Mouse (Mus musculus) urinary bladder, postnatal 36 days (tissue): ENCODE results near the gene Gan.
A peak's percentile ranks its signal among the peaks of the same experiment; 100 is the strongest.

Source experiments
- DNase-seq, 2 experiments: peaks; one replicate each; pipeline ENCODE4 v3.0.0; 2022; ENCODE audit warnings: low spot score in 2 of 2, mixed read lengths in 1 of 2

The Gan gene

GRCm38 (mm10) chr8:117156866-117157768 is 818 bp upstream of the Gan start:
- DNase-seq: no peak

DNA sequence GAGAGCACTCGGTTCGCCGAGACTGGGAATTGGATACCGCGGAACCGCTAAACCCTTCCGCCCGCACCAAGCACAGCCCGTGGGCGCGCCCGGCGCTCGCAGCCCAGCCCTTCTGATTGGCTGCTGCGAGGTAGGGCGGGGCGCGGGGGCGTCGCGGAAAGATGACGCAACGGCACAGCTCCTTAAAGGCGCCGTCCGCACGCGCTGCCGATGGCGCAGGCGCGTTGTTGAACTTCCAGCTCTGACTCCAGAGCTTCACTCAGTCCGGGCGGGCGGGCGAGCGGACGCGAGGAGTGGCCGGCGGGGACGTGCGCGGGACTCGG is 205 bp upstream of the Gan start:
- peak; percentile 95 to 96 for DNase-seq

DNA sequence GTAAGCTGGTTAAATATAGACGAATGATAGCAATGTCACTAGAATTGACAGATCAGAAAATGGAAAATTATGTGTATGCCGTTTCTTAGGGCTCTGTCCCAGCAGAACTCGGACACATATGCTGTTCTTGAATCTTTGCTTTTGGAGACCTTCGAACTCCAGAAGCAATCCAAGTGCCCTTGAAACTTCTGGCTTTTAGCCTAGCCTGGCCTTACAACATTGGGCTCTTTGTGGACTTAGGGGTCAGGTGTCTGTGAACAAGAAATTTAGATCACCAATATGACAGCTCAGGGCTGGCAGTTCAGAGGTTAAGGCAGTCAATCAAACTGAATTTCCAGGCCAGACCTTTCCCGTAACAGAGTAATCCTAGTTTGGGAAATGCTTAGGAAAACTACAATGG is 1.1 kb downstream of the Gan start:
- DNase-seq: no peak

DNA sequence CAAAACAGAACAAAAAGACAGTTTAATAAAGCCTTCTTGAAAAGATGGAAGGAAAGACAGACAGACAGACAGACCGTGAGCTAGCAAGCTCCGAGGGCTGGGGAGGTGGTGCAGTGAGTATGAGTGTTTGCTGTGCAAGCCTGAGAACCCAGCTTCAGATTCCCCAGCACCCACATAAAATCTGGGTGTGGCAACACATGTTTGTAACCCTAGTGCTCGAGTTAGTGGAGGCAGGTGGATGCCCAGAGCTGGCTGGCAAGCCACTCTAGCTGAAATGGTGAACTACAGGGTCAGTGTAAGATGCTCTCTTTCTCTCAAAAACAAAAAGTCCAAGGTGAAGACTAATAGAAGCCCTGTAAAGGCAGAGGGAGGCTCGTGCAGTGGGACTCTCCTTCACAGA is 7.0 kb downstream of the Gan start:
- DNase-seq: no peak

DNA sequence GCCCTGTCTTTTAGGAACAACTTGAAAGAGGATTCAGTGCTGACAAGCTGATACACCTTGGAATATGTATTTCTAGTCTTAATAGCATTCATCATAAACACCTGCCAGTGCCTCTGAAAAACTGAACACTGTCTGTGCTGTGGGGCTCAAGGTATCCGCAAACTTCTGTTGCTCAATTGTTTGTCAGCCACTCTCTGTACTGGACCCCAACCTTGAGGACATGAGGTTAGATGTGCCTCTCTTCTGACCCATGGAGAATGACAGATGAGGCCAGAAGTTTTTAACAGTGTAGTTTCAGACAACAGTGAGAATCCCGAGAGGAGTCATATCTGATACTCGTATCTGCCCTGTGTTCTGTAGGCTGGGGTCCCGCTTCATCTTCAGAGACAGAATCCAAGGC is 7.6 kb downstream of the Gan start:
- no peak for DNase-seq

GRCm38 (mm10) chr8:117166515-117166914 is 8.6 kb downstream of the Gan start:
- DNase-seq: no peak

DNA sequence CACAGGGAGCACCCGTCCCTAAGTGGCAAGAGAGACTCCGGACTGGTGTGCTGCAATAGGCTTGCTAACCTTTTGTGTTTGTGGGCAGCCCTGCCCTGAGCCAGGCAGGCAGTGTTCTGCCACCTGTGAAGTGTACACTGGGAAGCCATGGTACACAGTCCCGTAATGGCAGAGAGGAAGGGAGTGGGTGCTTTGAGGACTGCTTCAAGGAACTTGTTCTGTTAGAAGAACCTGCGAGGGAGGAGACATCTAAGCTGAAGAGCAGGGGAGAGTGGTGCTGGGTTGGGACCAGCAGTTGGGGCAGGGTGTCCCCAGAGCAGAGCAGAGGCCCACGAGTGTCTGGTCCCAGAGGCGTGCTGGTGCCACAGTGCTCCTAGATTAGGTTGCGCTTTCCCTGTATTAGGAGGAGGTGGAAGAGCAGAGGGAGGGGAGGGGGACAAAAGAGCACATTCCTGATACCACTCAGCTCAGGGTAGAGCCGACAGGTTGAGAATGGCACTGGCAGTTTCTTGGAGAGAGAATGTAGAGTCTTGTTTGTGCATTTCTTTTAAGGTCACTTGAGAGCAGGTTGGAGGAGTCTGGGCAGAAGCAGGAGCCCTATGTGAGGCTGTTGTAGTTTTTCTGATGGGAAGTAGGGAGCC is 9.4 kb downstream of the Gan start:
- DNase-seq: no peak

DNA sequence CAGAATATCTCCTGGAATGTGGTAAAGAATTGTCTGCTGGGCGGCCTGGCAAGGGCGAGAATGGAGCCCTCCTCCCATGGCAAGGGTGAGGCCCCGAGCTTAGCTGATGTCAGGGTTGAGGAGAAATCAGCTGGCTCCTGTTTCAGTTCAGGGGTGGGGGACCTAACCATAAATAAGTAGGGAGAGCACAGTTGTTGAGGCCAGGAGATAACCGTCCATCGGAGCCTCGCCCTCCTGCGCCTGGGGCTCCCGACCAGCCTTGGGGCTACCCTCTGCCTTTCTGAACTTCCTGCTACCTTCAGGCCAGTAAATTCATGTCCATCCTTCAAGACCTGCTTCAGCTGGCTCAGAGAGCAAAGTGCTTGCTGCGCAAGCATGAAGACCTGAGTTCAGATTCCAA is 10.4 kb downstream of the Gan start:
- DNase-seq: peak in 1 of 2 experiments; percentile 21

- no peak for DNase-seq
Measured at GRCm38 (mm10) chr8:117171826-117172225, 13.9 kb downstream of the Gan start.

DNA sequence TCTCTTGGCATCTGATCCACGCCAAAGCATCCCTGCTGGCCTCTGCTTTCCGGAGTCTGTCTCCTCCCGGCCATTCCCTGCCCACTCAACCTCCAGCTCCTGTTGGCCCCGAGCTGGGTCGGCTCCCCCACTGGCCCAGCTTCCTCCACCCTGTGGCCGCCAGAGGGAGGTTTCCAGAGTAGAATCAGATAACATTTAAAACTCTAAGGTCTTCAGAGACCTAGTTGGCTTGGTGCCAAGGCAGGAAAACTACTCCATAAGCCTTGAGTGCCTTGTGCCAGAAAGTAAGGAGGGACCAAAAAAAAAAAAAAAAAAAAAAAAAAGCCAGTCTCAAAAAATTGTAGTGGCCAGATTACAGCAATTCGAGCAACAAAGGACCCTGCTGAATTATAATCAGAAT is 15.0 kb downstream of the Gan start:
- DNase-seq: peak; percentile 37 to 48

DNA sequence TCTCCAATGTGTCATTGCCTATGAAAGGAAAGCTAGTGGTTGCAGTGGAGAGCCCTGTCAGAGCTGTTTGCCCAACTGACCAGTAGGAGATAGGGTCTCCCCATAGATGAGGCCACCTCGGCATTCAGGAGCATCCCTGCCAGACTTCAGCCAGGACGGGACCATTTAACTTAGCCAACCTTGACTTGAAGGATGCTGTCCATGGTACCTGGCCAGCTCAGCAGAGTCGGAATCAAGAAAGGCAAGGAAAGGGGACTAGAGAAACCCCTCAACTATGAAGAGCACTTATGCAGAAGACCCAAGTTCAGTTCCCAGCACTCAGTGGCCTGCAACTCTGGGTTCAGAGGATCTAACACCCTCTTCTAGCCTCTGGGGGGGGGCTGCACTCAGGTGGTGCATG is 15.8 kb downstream of the Gan start:
- DNase-seq: no peak

- no peak for DNase-seq
Measured at GRCm38 (mm10) chr8:117174536-117174935, 16.6 kb downstream of the Gan start.

GRCm38 (mm10) chr8:117176308-117176707 is 18.4 kb downstream of the Gan start:
- no peak for DNase-seq

DNA sequence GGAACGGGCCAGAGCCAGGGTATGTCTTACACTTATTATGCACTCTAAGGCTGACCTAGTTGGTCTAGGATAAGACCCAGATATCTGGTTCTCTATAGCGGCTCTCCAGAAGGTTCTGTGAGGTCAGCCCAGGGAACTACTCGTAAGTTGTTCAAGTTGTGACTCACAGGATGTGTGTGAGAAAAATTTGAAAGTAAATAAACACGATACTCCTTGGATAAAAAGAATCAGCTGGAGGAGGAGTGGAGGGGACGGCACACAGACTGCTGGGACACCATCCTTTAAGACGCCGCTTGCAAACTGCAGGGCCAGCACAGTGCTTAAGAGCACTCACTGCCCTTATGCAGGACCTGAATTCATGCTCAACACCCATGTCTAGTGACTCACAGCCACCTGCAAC is 19.3 kb downstream of the Gan start:
- no peak for DNase-seq

- DNase-seq: no peak
Measured at GRCm38 (mm10) chr8:117178039-117178438, 20.1 kb downstream of the Gan start.

GRCm38 (mm10) chr8:117178676-117179075 is 20.7 kb downstream of the Gan start:
- no peak for DNase-seq

- DNase-seq: no peak
Measured at GRCm38 (mm10) chr8:117182746-117183145, 24.8 kb downstream of the Gan start.

DNA sequence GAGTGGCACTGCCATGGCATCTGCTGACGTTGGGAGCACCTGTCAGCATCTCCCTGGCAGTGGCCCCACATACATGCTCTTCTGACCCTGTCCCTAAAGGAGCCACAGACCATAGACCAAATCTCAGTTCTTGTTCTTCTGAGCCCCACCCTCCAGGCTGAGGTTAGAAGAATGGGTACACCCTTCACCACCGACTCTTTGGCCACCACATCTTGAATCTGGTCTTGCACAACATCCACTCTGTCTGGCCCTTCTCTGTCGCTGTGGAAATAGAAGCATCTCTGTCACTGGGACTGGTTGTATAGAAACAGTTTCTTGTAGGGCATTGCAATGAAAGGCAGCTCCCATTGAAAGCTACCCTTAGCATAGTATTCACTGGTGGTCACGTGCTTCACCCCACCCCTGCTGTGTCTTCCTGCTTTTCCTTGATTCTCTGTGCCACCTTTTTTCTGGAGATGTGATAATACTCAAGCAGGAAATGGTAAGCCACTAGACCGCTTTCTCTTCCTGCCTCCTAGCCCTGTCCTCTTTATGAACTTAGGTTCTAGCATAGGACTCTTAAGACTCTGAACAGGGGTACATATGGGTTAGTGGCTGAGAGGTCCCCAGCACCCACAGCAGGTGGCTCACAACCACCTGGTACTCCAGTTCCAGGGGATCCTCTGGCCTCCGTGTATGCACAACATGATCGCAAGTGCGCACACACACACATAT is 25.9 kb downstream of the Gan start:
- DNase-seq: no peak

DNA sequence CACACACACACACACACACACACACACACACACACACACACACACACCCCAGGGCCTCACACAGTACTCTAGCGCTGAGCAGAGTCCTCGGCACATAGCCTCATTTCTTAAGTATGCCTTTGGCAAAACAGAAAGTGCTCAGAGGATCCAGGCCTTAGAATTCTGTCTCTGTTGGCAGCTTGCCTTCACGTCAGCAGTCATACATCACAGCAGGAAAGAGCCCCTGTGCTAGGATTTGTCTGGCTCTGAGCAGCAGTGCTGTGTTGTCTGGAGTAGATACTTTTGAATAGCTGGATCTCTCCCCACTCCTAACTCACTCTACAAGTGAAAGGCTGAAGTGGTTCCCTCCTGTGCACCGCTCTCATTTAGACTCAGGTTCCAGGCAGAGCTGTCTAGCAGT is 36.4 kb downstream of the Gan start:
- DNase-seq: no peak

GRCm38 (mm10) chr8:117196593-117196992 is 38.7 kb downstream of the Gan start:
- no peak for DNase-seq

DNA sequence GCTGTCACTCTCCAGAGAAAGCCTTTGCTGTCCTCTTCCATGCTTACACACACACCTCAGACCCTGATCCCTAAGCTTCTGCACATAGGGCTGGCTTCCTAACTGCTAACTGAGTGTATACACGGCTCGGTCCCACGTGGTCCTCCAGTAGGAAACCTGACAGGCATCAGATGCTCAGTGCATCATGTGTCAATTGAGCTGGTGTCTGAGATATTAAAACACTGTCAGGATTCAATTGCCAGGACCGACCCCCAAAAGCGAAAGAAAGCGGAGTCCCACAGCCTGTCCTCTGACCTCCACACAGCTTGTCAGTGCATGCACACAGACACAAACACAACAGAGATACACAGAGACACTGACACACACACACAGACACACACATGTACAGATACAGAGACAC is 39.6 kb downstream of the Gan start:
- DNase-seq: no peak

DNA sequence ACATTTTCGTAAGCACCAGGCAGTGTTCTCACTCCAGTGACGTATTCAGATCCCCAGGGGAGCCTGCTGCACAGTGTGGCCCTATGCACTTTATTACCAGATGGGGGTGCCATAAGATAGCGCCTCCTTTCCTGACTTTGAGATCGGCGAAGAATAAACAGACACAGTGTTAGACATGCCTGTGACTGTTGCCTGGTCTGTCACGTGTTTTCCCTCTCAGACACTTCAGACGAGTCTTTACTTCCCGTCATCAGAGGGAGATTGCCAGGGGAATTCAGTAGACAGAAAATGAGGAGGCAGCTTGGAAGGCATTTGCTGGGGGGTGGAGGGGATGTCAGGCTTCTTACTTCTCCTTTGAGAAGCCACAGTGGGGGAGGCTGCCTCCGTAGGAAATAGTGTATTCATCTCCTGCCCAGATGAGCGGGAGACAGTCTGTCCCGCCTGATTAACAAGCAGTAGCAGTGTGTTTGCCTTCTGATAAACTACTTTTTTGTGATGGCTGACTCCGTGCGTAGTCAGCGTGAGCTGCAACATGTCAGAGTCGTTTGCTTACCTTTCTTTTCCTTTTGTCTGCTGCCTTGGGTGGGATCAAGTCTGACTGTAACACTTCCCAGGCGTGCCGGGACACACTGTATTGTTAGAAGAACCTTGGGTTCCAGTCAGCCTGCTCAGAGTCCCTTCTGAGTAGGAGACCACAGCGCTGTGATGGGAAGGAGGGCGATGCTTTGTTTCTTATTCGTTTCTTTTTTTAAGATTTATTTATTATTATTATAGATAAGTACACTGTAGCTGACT is 40.4 kb downstream of the Gan start:
- DNase-seq: peak; percentile 29 to 62
